Mouse (Mus musculus) heart, postnatal 14 days (tissue): ENCODE results near the gene C2cd5. TPM values are rescaled to one million over a fixed set of nuclear protein-coding genes. Genes with fewer than 3 reads are reported as not detected.

Source experiments
- total RNA-seq, 2 experiments: library from RNA; stranded (reverse); gene quantifications; 2 replicates each; pipeline ENCODE4 v1.2.3; 2021

C2cd5 gene
- total RNA-seq, 2 experiments from 2014 or later: 19.2 to 20.1 TPM

Other genes with a start within 250 kb of the C2cd5 start
- gene St8sia1, start 135.7 kb downstream of the C2cd5 start, total RNA-seq: 1 to 10 TPM in 1 of 2 experiments, under 1 TPM in 1; 0.38 to 1.7 TPM
- gene Etnk1, start 67.1 kb upstream of the C2cd5 start, total RNA-seq: 10 to 100 TPM; 26.9 to 28.9 TPM